Mouse (Mus musculus) liver, embryonic 14 days (tissue): Measurements from ENCODE around the gene Psme3. TPM values are rescaled to one million over a fixed set of nuclear protein-coding genes. Genes with fewer than 3 reads are reported as not detected.

ENCODE experiments used
- polyA plus RNA-seq: library from polyadenylated mRNA; depleted of rRNA; stranded (reverse); fragments of >200 nt; gene quantifications from 2 replicates; pipeline ENCODE4 v1.2.3, GENCODE M21; 2012; rRNA removed

Gene Psme3
- 111 and 131 TPM in 2 replicates for polyA plus RNA-seq

DNA sequence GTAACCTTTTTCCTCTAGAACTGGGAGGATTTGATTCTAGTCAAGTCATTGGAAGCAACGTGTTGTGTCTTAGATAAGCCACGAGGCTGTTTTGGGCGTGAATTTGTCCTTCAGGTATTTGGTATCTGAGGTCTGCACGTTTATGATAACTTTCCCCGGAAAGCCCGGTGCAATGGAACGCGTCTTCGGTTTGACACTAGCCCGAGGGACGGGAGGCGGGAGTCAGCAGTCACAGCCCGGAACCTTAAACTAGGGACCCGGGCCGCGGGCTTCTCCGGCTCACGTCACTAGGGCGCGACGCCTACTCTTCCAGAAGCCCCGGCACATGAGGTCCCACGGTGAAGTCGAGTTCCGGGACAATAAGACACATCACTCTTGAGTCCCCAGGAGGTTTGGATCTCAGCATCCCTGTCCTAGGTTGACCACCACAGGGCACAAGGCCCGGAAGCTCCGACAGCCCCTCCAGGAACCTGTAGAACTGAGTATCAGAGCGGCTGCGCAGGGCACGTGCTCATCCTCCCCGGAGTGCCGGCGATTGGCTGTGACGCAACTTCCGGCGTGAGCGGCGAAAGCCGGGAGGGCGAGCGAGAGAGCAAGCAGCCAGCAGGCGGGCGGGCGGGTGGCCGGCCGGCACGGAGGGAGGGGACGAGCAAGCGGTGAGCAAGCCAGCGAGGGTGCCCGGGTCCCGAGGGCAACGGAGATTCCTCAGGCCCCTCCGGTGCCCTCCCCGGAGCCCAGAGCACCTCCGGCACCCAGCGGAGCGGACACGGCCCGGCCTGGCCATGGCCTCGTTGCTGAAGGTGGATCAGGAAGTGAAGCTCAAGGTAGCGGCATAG is at the start of gene Psme3:
TSS of gene Psme3 (plus strand) at position 549 of the 836 bp plus-strand sequence.

DNA sequence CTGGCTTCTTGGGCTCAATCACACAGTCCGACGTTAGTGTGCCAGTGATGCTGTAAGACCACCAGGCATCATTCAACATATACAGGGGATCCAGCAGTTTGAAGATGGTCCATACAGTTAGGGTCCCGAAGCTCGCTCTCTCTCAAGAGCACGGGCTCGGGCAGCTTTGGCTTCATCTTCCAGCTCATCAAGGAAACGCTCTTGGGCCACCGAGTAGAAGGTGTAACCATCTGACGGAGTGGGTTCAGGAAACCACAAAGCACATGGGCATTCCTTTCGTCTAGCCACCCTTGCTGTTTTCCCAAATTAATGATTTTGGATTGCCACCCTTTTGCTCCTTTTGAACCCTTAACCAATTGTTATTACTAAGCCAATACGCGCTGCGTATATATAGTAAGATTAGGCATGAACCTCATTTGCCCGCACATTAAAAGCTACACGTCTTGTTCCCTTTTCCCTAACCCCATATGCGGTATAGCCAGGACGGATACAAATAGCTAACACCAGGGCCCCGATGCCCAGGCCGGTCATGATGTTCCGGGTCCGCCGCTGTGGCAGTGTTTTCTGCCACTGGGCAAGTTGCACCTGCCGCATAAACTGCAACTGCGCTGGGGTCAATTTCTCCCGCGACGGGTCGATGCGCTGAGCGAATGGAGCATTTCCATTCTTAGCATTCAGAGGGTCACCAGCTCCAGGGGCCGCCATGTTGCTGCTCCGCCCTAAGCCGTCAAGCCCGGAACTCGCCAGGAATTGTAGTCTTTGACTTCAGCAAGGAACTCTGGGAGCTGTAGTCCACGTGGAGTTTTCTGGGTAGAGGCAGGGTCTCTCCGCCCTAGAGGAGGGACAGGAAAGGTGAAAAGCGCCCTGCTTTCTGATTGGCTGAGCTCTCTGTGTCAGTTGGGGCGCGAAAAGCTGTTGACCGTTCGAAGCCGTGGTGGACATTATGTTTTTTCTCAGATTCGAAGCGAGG is 37.5 kb upstream of the Psme3 start, which contains the start of the genes Cntd1 and Coa3:
TSS of gene Cntd1 (plus strand) at position 790 of the 970 bp plus-strand sequence.
TSS of gene Coa3 (minus strand) at position 892 of the 970 bp plus-strand sequence.

DNA sequence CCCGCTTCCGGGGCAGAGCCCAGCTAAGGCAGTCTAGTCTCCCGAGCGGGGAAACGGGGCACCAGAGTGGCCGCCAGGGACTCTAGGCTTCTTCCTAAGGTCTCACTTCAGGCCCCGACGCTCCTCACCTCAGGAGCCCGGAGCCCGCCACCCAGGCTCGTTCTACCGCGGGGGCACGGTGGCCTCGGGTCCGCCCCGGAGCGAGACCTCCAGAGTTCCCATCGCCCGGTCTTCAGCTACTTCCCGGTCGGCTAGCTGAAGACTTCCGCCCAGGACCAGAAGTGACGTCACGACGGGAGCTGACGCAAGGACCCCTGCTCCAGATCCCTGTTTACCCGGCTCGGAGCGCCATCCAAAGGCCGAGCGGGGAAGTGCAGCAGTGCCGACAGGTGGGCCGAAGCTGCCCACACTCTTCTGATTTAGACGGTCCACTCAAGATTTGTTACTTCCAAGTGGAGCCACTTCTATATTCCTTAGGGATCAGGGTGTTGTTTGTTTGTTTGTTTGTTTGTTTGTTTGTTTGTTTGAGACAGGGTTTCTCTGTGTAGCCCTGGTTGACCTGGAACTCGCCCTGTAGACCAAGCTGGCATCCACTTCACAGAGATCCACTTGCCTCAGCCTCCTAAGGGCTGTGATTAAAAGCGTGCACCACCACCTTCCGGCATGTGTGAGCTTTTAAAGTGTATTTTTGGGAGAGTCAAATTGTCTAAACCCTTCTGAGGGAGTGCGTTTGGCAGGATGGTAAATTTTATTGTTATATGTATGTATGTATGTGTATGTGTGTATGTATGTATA is 13.8 kb upstream of the Psme3 start, which contains the start of gene Becn1:
TSS of gene Becn1 (minus strand) at position 283 of the 795 bp plus-strand sequence.

DNA sequence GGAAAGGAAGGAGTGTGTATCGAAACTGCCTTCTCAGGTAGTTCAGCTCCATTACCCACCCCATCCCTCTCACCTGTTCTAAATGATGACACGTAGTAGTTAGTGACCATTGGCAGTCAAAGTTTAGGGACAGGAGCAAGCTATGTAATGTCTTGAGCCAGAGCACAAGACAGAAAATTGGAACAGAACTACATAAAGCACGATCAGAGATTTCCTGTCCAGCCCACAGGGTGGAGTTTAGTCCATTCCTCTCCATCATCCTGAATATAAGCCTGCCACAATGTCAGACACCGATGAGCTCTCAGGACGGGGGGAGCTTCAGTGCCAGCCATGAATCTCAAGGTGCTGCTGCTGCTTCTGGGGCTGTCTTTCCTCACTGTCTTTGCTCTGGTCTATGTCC is 8.8 kb downstream of the Psme3 start, which contains the start of gene Aoc2:
TSS of gene Aoc2 (plus strand) at position 301 of the 400 bp plus-strand sequence.

DNA sequence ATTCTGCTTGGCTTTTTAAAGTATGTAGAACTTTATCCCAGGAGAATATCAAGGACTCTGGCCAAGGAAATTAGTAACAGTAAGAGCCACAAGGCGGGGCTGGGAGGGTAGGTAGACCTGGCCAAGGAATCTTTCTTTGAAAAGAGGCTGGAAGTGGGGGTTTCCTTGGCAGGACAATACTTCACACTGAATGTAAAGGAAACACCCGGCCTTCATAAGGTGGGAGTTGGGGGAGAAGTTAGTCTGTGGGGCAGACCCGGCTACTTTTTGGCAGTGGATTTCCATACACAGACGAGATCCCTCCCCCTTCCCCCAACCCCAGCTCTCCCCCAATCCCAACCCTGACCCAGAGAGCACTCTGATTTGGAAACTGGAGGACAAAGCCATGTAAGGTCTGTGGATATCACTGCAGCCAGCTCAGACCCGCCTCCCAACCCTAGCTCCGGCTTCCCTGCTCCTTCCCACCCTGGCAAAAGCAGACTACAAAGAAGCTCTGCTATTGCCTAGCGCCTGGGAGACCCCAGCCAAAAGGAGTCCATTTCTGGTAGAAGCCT is 14.4 kb downstream of the Psme3 start, which contains the start of gene Aoc3:
TSS of gene Aoc3 (plus strand) at position 235 of the 554 bp plus-strand sequence.

DNA sequence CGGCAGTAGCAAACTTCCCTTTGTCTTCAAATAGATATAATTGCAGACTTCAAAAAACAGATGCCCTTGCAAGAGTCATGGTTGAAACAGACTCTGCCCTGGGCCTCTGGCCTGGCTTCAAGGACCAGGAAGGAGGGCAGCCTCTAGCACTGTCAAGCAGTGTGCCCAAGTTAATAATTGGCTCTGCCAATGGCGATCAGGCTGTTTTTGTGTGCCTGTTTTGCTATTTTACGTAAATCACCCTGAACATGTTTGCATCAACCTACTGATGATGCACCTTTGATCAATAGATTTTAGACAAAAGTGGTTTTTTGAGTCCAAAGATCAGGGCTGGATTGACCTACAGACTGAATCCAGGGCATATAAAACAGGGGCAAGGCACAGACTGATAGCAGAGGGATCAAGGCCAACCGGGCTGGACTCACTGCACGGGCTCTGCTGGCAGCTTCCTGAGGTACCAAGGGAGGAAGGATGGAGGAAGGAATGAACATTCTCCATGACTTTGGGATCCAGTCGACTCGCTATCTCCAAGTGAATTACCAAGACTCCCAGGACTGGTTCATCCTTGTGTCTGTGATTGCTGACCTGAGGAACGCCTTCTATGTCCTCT is 51.4 kb downstream of the Psme3 start, which contains the start of gene G6pc:
TSS of gene G6pc (plus strand) at position 236 of the 610 bp plus-strand sequence.

Other genes starting within 250 kb of the Psme3 start
- gene Naglu, start 246.2 kb upstream of the Psme3 start, polyA plus RNA-seq, result 2.9 and 3.4 TPM in 2 replicates
- gene Hsd17b1, start 237.8 kb upstream of the Psme3 start, polyA plus RNA-seq, result 0.16 and 0.29 TPM in 2 replicates
- 13.9 and 16.1 TPM in 2 replicates for gene Coasy, start 233.6 kb upstream of the Psme3 start, polyA plus RNA-seq
- 16.2 and 18.2 TPM in 2 replicates for gene Mlx, start 228.9 kb upstream of the Psme3 start, polyA plus RNA-seq
- 17.9 and 19.9 TPM in 2 replicates for gene Psmc3ip, start 220.8 kb upstream of the Psme3 start, polyA plus RNA-seq
- 18.0 and 21.8 TPM in 2 replicates for gene Retreg3, start 196.3 kb upstream of the Psme3 start, polyA plus RNA-seq
- gene Tubg1, start 196.3 kb upstream of the Psme3 start, polyA plus RNA-seq, result 8.7 and 13.8 TPM in 2 replicates
- 0.08 and 0.11 TPM in 2 replicates for gene Tubg2, start 160.3 kb upstream of the Psme3 start, polyA plus RNA-seq
- gene Cntnap1, start 145.7 kb upstream of the Psme3 start, polyA plus RNA-seq, result 0.14 and 0.15 TPM in 2 replicates
- 0.95 and 0.97 TPM in 2 replicates for gene Plekhh3, start 144.9 kb upstream of the Psme3 start, polyA plus RNA-seq
- not detected in 2 replicates for gene Ccr10, start 140.8 kb upstream of the Psme3 start, polyA plus RNA-seq
- 8.9 and 9.4 TPM in 2 replicates for gene Ezh1, start 89.8 kb upstream of the Psme3 start, polyA plus RNA-seq
- gene Ramp2, start 70.2 kb upstream of the Psme3 start, polyA plus RNA-seq, result 13.0 and 15.1 TPM in 2 replicates
- 34.6 and 40.2 TPM in 2 replicates for gene Vps25, start 62.5 kb upstream of the Psme3 start, polyA plus RNA-seq
- gene Wnk4, start 55.6 kb upstream of the Psme3 start, polyA plus RNA-seq, result 5.2 and 5.4 TPM in 2 replicates
- gene Cntd1, start 37.2 kb upstream of the Psme3 start, polyA plus RNA-seq, result 0.37 and 0.56 TPM in 2 replicates
- gene Coa3, start 37.1 kb upstream of the Psme3 start, polyA plus RNA-seq, result 50.7 and 59.2 TPM in 2 replicates
- 67.0 and 70.3 TPM in 2 replicates for gene Becn1, start 13.9 kb upstream of the Psme3 start, polyA plus RNA-seq
- gene Aoc2, start 8.8 kb downstream of the Psme3 start, polyA plus RNA-seq, result 3.2 and 5.2 TPM in 2 replicates
- 0.17 and 0.24 TPM in 2 replicates for gene Aoc3, start 14.4 kb downstream of the Psme3 start, polyA plus RNA-seq
- 0.01 TPM in 2 replicates for gene G6pc, start 51.3 kb downstream of the Psme3 start, polyA plus RNA-seq
- 26.3 and 29.3 TPM in 2 replicates for gene Aarsd1, start 101.4 kb downstream of the Psme3 start, polyA plus RNA-seq
- gene Gm27029, start 108.6 kb downstream of the Psme3 start, polyA plus RNA-seq, result 1.2 and 1.4 TPM in 2 replicates
- gene Rundc1, start 108.9 kb downstream of the Psme3 start, polyA plus RNA-seq, result 3.4 and 4.2 TPM in 2 replicates
- 0.92 and 1.4 TPM in 2 replicates for gene Ptges3l, start 109.1 kb downstream of the Psme3 start, polyA plus RNA-seq
- 934 and 1,025 TPM in 2 replicates for gene Rpl27, start 126.1 kb downstream of the Psme3 start, polyA plus RNA-seq
- 19.6 and 24.0 TPM in 2 replicates for gene Ifi35, start 132.2 kb downstream of the Psme3 start, polyA plus RNA-seq
- gene Rnd2, start 148.8 kb downstream of the Psme3 start, polyA plus RNA-seq, result 2.7 and 3.3 TPM in 2 replicates
- 8.3 and 9.3 TPM in 2 replicates for gene Vat1, start 150.0 kb downstream of the Psme3 start, polyA plus RNA-seq
- gene Brca1, start 235.7 kb downstream of the Psme3 start, polyA plus RNA-seq, result 9.0 and 10.8 TPM in 2 replicates
- 24.0 and 27.6 TPM in 2 replicates for gene Nbr1, start 235.9 kb downstream of the Psme3 start, polyA plus RNA-seq